Mouse (Mus musculus): ENCODE measurements around the gene Paqr5. TPM values are rescaled to one million over a fixed set of nuclear protein-coding genes. Genes with fewer than 3 reads are reported as not detected.
A peak's percentile ranks its signal among the peaks of the same experiment; 100 is the strongest.

Gene Paqr5
- polyA plus RNA-seq, 1 experiment from 2014 or later, result 3.4 TPM

DNA sequence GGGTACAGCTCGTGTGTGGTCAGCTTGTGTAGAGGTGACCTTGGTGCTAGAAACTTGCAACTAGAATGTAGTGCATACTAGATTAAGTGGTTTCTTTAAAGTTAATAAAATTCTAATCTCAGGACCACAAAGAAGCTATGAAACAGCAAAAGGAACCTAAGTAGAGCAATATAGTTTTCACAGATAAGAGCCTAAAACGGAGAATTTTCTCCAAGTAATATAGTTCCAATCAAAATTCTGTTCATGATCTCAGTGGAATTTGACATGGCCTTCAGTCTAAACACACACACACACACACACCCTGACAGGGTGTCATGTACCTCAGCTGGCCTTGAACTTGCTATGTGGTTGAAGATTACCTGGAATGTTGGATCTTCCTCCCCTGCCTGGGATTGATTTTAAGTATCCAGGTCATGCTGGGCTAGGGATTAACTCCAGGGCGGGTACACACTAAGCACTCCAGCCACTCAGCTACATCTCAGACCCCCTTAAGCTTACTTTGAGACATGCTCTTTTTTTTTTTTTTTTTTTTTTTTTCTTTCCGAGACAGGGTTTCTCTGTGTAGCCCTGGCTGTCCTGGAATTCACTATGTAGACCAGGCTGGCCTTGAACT, 111.2 kb downstream of the Paqr5 start:
- Histone ChIP-seq H3K4me3 (peak overlapping the region; percentile 85), H3K27me3 (no peaks in the 10 kb centered on the region), H3K9me3 (no peaks in the 10 kb centered on the region), H3K4me1 (peaks cover 18% of the 10 kb centered on the region), H3K4me2 (peak overlapping the region; percentile 82), H3K27ac (peak overlapping the region; percentile 98), H3K9ac (peak overlapping the region; percentile 65; the same call in 1 of the 2 replicates), H3K36me3 (peaks cover 59% of the 10 kb centered on the region)
- WGBS, result 31% methylated on average over 4 of the region's 4 CpGs
- ATAC-seq (ENCODE audit: borderline replicate concordance, extremely low read depth, low FRiP score, low TSS enrichment), result no peak

DNA sequence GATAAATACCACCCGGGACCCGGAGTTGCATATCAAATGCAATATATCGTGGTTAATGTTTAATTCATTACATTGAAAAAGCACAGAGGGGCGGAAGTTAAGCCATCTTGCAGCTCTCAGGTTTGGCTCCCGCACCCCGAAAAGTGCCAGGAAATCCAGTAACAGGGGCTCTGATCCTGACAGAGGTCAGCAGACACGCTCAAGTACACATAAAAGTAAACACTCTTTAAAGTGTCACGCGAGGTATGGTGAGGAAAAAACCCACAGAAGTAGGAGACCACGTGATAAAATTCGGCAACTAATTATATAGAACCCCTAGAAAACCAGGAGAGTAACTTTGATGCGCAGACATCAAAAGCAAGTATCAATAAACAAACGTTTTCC, 111.7 kb downstream of the Paqr5 start:
- Histone ChIP-seq H3K27me3 (no peaks in the 10 kb centered on the region), H3K4me2 (peak overlapping the region; percentile 82), H3K4me1 (peaks cover 18% of the 10 kb centered on the region), H3K9ac (peak overlapping the region; percentile 65), H3K36me3 (peaks cover 53% of the 10 kb centered on the region), H3K27ac (peak overlapping the region; percentile 98), H3K4me3 (peak overlapping the region; percentile 85), H3K9me3 (no peaks in the 10 kb centered on the region)
- no peak for ATAC-seq (ENCODE audit: borderline replicate concordance, extremely low read depth, low FRiP score, low TSS enrichment)
- WGBS, result 1% methylated on average over 13 of the region's 13 CpGs

DNA sequence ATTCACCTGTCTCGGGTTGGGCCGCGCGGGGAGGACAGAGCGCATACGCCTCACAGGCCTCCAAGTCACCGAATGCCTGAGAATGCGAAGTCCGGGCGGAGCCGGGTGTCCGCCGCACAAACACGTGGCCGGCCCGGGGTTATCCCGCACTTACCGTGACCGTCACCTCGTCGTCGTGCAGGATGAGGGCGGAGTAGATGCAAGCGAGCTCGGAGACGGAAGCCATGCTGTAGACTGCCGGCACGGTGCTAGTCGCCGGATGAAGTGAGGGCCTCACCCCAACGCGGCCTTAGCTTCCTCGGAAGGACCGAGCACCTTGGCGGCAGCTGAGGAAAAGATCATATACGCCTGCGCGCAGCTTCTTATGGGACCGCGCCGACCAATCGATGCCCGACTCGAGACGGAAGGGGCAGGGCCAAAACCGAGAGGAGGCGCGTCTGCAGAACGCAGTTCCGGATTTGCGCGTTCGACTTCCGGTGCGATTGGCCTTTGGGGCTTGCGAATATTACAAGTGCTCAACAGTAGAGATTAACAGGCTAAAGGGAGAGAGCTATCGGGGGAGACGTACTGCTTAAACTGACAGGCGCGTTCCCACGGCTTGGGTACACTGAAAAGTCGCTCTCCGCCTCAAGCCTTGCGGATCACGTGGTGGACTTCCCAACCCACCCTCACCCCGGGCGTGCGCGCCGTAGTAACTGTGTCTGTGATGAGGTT, 112.3 kb downstream of the Paqr5 start, which contains the start of gene Rplp1:
Rplp1 (minus strand) TSS at position 340 of the 714 bp plus-strand sequence.
- Histone ChIP-seq H3K27ac (peak within 1 kb of the TSS; percentile 98), H3K4me3 (peak within 1 kb of the TSS; percentile 85), H3K9me3 (no peaks in the 10 kb centered on the region), H3K9ac (peak within 1 kb of the TSS; percentile 82), H3K27me3 (no peaks in the 10 kb centered on the region), H3K36me3 (peaks cover 47% of the 10 kb centered on the region), H3K4me1 (peaks cover 18% of the 10 kb centered on the region), H3K4me2 (peak within 1 kb of the TSS; percentile 82)
- WGBS, result under 1% methylated on average over 70 of the region's 70 CpGs
- ATAC-seq (ENCODE audit: borderline replicate concordance, extremely low read depth, low FRiP score, low TSS enrichment), result peak; percentile 96

- H3K4me3 ChIP-seq, result no peak overlapping the region
- H3K9me3 ChIP-seq, result no peaks in the 10 kb centered on the region
- H3K36me3 ChIP-seq, result peaks cover 21% of the 10 kb centered on the region
- no peak overlapping the region for H3K4me2 ChIP-seq
- no peaks in the 10 kb centered on the region for H3K27me3 ChIP-seq
- no peak for ATAC-seq (ENCODE audit: borderline replicate concordance, extremely low read depth, low FRiP score, low TSS enrichment)
- H3K9ac ChIP-seq, result no peak overlapping the region
- no peak overlapping the region for H3K27ac ChIP-seq
- H3K4me1 ChIP-seq, result peaks cover 18% of the 10 kb centered on the region
- WGBS, result 57% methylated on average over 6 of the region's 6 CpGs
These were observed 115.1 kb downstream of the Paqr5 start for GRCm38 (mm10) chr9:61911300-61912128.

DNA sequence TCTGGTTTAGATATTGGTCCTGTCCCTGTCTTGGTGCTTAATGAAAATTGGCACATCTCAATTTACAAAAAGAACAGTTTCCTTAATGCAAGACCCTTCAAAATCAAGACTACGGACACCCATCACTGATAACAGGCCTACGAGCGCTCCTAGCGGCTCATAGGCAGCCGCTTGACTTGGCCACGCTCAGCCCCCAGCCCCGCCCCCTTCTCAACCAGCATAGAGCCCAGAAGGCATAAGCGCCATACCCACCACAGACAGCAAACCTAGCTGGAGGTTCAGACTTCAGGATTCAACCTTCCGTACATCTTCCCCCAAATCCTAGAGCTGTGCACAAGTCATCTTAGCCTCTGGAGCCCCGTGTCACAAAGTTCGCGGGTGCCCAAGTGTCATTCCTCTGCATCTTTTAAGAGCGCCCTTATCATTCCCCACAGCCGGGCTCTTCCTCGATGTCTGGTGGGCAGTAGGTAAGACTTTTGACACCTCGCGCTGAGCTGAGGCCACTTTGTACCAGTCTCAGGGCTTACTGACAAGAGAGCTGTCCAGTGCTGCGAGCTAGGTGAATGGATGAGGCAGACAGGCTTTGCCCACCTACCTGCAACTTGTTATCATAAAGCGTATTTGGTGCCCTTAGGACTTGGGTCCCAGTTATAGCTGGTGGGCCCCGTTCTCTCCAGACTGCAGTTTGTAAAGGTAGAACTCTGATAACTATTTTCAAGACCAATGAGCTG, 116.0 kb downstream of the Paqr5 start:
- Histone ChIP-seq H3K9ac (no peak overlapping the region), H3K27ac (no peak overlapping the region), H3K4me3 (no peak overlapping the region), H3K36me3 (peaks cover 19% of the 10 kb centered on the region), H3K9me3 (no peaks in the 10 kb centered on the region), H3K4me2 (no peak overlapping the region), H3K27me3 (no peaks in the 10 kb centered on the region), H3K4me1 (peaks cover 18% of the 10 kb centered on the region)
- no peak for ATAC-seq (ENCODE audit: borderline replicate concordance, extremely low read depth, low FRiP score, low TSS enrichment)
- whole genome bisulfite sequencing, result 35% methylated on average over 20 of the region's 20 CpGs

DNA sequence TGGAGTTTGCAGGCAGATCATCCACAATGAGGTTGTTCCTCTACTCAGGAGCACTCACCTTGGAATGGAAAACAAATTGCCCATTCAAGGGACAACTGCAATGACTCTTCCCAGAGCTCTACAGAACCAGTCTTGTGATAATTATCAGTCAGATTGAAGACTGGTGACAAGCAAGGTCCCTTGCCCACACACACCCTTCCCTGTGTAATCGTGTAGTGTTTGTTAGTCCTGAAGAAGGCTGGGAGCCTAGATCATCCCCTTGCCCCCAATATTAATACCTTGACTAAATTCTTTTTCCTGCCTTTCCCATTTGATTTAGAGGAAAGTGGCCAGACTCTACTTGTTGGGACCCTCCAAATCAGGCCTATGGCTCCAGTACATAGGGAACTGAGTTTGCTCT, 117.0 kb downstream of the Paqr5 start:
- Histone ChIP-seq H3K4me2 (no peak overlapping the region), H3K9me3 (no peaks in the 10 kb centered on the region), H3K4me1 (peaks cover 21% of the 10 kb centered on the region), H3K27ac (no peak overlapping the region), H3K27me3 (no peaks in the 10 kb centered on the region), H3K9ac (no peak overlapping the region), H3K36me3 (peaks cover 19% of the 10 kb centered on the region), H3K4me3 (no peak overlapping the region)
- WGBS, result 89% methylated on average over 1 of the region's 1 CpGs
- no peak for ATAC-seq (ENCODE audit: borderline replicate concordance, extremely low read depth, low FRiP score, low TSS enrichment)

DNA sequence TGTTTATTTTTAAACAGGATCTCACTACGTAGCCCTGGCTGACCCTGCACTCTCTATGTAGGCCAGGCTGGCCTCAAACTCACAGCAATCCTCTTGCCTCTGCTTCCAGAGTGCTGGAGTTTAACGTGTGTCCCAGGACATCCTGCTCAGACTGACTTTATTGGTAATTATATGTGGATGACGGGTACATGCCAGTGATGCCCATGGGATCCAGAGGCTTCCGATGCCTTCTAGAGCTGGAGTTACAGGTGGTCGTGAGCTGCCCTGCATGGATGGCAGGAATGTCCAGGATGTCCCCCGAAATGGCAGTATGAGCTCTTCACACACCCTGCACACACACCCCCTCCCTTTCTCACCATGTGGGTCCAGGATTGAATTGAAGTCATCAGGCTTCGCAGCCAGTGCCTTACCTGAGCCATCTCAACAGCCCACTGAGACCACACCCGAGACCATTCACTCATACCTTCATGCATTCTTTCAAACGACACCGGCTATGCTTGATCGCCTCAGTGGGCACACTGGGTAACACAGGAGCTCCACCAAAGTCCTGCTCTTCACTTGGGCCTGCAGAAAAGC, 117.7 kb downstream of the Paqr5 start:
- no peak overlapping the region for H3K4me2 ChIP-seq
- no peak overlapping the region for H3K27ac ChIP-seq
- H3K9ac ChIP-seq, result no peak overlapping the region
- peaks cover 19% of the 10 kb centered on the region for H3K36me3 ChIP-seq
- ATAC-seq (ENCODE audit: borderline replicate concordance, extremely low read depth, low FRiP score, low TSS enrichment), result no peak
- peaks cover 28% of the 10 kb centered on the region for H3K4me1 ChIP-seq
- no peaks in the 10 kb centered on the region for H3K27me3 ChIP-seq
- no peaks in the 10 kb centered on the region for H3K9me3 ChIP-seq
- WGBS, result 88% methylated on average over 11 of the region's 11 CpGs
- H3K4me3 ChIP-seq, result no peak overlapping the region

- H3K4me2 ChIP-seq, result no peak overlapping the region
- H3K4me3 ChIP-seq, result no peak overlapping the region
- H3K27me3 ChIP-seq, result no peaks in the 10 kb centered on the region
- H3K27ac ChIP-seq, result no peak overlapping the region
- 72% methylated on average over 3 of the region's 3 CpGs for WGBS
- H3K9ac ChIP-seq, result no peak overlapping the region
- no peaks in the 10 kb centered on the region for H3K9me3 ChIP-seq
- H3K4me1 ChIP-seq, result peaks cover 32% of the 10 kb centered on the region
- H3K36me3 ChIP-seq, result peaks cover 19% of the 10 kb centered on the region
- ATAC-seq (ENCODE audit: borderline replicate concordance, extremely low read depth, low FRiP score, low TSS enrichment), result no peak
These were observed 118.3 kb downstream of the Paqr5 start for GRCm38 (mm10) chr9:61908341-61908740.

DNA sequence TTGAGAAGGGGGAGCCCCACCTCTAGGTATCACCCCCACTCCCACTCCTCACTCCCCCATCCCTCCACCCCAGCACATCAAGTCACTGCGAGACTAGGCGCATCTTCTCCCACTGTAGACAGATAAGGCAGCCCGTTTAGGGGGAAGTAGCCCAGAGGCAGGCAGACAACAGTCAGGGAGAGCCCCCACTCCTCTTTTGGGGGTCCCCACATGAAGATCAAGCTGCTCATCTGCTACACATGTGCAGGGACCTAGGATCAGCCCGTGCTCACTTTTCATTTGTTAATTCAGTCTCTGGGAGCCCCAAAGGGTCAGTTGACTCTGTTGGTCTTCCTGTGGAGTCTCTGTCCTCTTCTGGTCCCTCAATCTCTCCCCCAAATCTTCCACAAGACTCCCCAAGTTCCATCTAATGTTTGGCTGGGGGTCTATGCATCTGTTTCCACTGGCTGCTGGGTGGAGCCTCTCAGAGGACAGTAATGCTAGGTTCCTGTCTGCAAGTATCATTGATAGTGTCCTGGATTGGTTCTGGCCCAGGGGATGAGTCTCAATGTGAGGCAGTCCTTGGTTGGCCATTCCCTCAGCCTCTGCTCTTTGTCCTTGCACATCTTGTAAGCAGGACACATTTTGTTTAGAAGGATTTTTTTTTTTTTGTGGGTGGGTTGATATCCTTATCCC, 118.9 kb downstream of the Paqr5 start:
- Histone ChIP-seq H3K4me2 (no peak overlapping the region), H3K36me3 (peaks cover 16% of the 10 kb centered on the region), H3K4me1 (peaks cover 30% of the 10 kb centered on the region), H3K4me3 (no peak overlapping the region), H3K27me3 (0 out of 2 replicates have a peak, but pooled peaks cover under 1% of the 10 kb centered on the region), H3K9me3 (no peaks in the 10 kb centered on the region), H3K9ac (no peak overlapping the region), H3K27ac (no peak overlapping the region)
- no peak for ATAC-seq (ENCODE audit: borderline replicate concordance, extremely low read depth, low FRiP score, low TSS enrichment)
- 71% methylated on average over 4 of the region's 4 CpGs for WGBS

DNA sequence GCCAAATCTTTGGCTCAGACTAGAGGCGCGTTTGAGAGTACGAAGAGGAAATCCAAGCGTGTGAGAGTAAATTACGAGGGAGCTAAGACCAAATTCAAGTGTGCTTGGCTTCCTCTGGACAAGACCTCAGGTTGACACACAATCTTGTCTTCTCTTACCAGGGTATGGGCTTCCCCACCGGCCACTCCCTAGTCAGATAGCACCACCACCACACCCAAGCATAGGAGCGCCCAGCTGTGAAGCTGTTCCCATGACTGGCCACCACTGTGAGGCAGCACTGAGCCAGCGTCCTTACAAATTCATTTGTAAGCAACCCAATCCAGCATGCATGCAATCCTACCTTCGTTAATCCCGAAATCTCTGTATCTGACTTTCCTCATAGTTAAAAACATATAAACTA, 119.7 kb downstream of the Paqr5 start:
- no peak overlapping the region for H3K9ac ChIP-seq
- ATAC-seq (ENCODE audit: borderline replicate concordance, extremely low read depth, low FRiP score, low TSS enrichment), result no peak
- peaks cover 7% of the 10 kb centered on the region for H3K36me3 ChIP-seq
- WGBS, result 66% methylated on average over 10 of the region's 10 CpGs
- H3K9me3 ChIP-seq, result no peaks in the 10 kb centered on the region
- H3K4me1 ChIP-seq, result peaks cover 25% of the 10 kb centered on the region
- peaks cover 9% of the 10 kb centered on the region for H3K27me3 ChIP-seq
- H3K4me3 ChIP-seq, result no peak overlapping the region
- H3K27ac ChIP-seq, result no peak overlapping the region
- H3K4me2 ChIP-seq, result no peak overlapping the region

DNA sequence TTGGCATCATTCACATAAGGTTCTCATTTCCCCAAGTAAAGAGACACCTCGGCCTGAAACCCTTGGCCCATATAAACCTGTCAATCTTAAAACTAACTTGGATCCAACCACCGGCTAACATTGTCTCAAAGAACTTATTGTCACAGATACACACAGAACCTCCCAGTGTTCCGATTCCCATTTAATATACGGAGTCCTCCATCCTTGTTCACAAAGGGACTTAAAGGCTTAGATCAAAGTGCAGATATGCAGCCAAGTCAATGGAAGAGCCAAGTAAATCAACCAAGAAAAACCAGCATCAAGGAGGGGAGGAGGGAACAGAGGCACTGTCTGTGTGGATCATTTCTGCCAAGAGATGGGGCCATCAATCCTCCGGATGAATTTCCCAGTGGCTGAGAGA, 121.1 kb downstream of the Paqr5 start:
- WGBS, result 72% methylated on average over 5 of the region's 5 CpGs

More for the DNA sequence above, 121.1 kb downstream of the Paqr5 start:
- Histone ChIP-seq H3K27ac (no peak overlapping the region), H3K27me3 (peaks cover 17% of the 10 kb centered on the region), H3K9me3 (no peaks in the 10 kb centered on the region), H3K4me1 (peaks cover 25% of the 10 kb centered on the region), H3K4me2 (no peak overlapping the region), H3K36me3 (no peaks in the 10 kb centered on the region), H3K4me3 (no peak overlapping the region), H3K9ac (no peak overlapping the region)
- ATAC-seq (ENCODE audit: borderline replicate concordance, extremely low read depth, low FRiP score, low TSS enrichment), result no peak
